In genomic region chr2:35661454-35662000, GRCm38 (mm10) we compare ENCODE assay signal across 8 mouse cellular contexts.
A peak's percentile ranks its signal among the peaks of the same experiment; 100 is the strongest.
DNase-seq lines count a peak whose midpoint lies in the region; ATAC-seq and TF ChIP-seq lines count a peak whose summit lies in the region.

No protein-coding gene starts in this region.

- no peaks in the 10 kb centered on the region for H3K27me3 ChIP-seq in hindbrain, postnatal 0 days (ENCODE audit: insufficient read depth, low read length)
- no peaks in the 10 kb centered on the region for H3K27me3 ChIP-seq in limb, embryonic 15.5 days
- no peaks in the 10 kb centered on the region for H3K27me3 ChIP-seq in midbrain, embryonic 15.5 days (replicated peaks)
- no peaks in the 10 kb centered on the region for H3K27me3 ChIP-seq in stomach, embryonic 16.5 days (ENCODE audit: control insufficient read depth, insufficient read depth, low read length)

- H3K27ac ChIP-seq in hindbrain, postnatal 0 days = peak overlapping the region; percentile 88
- H3K27ac ChIP-seq in limb, embryonic 15.5 days = peak overlapping the region; percentile 78
- peak overlapping the region; percentile 89 for H3K27ac ChIP-seq in midbrain, embryonic 15.5 days
- H3K27ac ChIP-seq in stomach, embryonic 16.5 days (ENCODE audit: low read length) = peak overlapping the region; percentile 86

- H3K4me2 ChIP-seq in hindbrain, postnatal 0 days (ENCODE audit: low read depth, low read length) = peak overlapping the region; percentile 89
- peak overlapping the region; percentile 85 for H3K4me2 ChIP-seq in limb, embryonic 15.5 days
- peak overlapping the region; percentile 79 for H3K4me2 ChIP-seq in midbrain, embryonic 15.5 days
- peak overlapping the region; percentile 89 for H3K4me2 ChIP-seq in stomach, embryonic 16.5 days (ENCODE audit: low read depth, low read length)

- H3K9ac ChIP-seq in hindbrain, postnatal 0 days (replicated peaks; ENCODE audit: low read length) = peak overlapping the region; percentile 94
- peak overlapping the region; percentile 84 for H3K9ac ChIP-seq in limb, embryonic 15.5 days
- peak overlapping the region; percentile 96 for H3K9ac ChIP-seq in midbrain, embryonic 15.5 days
- peak overlapping the region; percentile 91 for H3K9ac ChIP-seq in stomach, embryonic 16.5 days (ENCODE audit: low read length)

- peak overlapping the region; percentile 92 for H3K4me3 ChIP-seq in hindbrain, postnatal 0 days (ENCODE audit: low read length)
- peak overlapping the region; percentile 71 for H3K4me3 ChIP-seq in limb, embryonic 15.5 days
- peak overlapping the region; percentile 97 for H3K4me3 ChIP-seq in midbrain, embryonic 15.5 days
- peak overlapping the region; percentile 81 for H3K4me3 ChIP-seq in stomach, embryonic 16.5 days (replicated peaks; ENCODE audit: low read length)

- WGBS in hindbrain, postnatal 0 days = under 1% methylated on average over 38 of the region's 51 CpGs
- under 1% methylated on average over 41 of the region's 51 CpGs for WGBS in limb, embryonic 15.5 days
- under 1% methylated on average over 43 of the region's 51 CpGs for WGBS in midbrain, embryonic 15.5 days
- WGBS in stomach, embryonic 16.5 days = under 1% methylated on average over 49 of the region's 51 CpGs

- H3K36me3 ChIP-seq in hindbrain, postnatal 0 days (ENCODE audit: insufficient read depth, low read length) = no peaks in the 10 kb centered on the region
- no peaks in the 10 kb centered on the region for H3K36me3 ChIP-seq in limb, embryonic 15.5 days
- H3K36me3 ChIP-seq in midbrain, embryonic 15.5 days (replicated peaks) = no peaks in the 10 kb centered on the region
- H3K36me3 ChIP-seq in stomach, embryonic 16.5 days (ENCODE audit: control insufficient read depth, insufficient read depth, low read length) = no peaks in the 10 kb centered on the region

- peak; percentile 14; the same call in 1 of the 2 replicates for TF ChIP-seq CTCF in hindbrain, postnatal 0 days (IDR thresholded peaks at IDR 0.05; ENCODE audit: low read depth)

- peaks cover 34% of the 10 kb centered on the region for H3K4me1 ChIP-seq in hindbrain, postnatal 0 days (ENCODE audit: insufficient read depth, low read length)
- H3K4me1 ChIP-seq in limb, embryonic 15.5 days = peaks cover 61% of the 10 kb centered on the region
- peaks cover 50% of the 10 kb centered on the region for H3K4me1 ChIP-seq in midbrain, embryonic 15.5 days
- peaks cover 26% of the 10 kb centered on the region for H3K4me1 ChIP-seq in stomach, embryonic 16.5 days (ENCODE audit: control insufficient read depth, insufficient read depth, low read length)

- H3K9me3 ChIP-seq in hindbrain, postnatal 0 days (ENCODE audit: low read length) = no peaks in the 10 kb centered on the region
- H3K9me3 ChIP-seq in limb, embryonic 15.5 days = no peaks in the 10 kb centered on the region
- no peaks in the 10 kb centered on the region for H3K9me3 ChIP-seq in midbrain, embryonic 15.5 days
- no peaks in the 10 kb centered on the region for H3K9me3 ChIP-seq in stomach, embryonic 16.5 days (replicated peaks; ENCODE audit: control insufficient read depth, low read length)

- DNase-seq in cerebellum, postnatal 36 days = peak; percentile 44 to 45
- no peak for DNase-seq in cerebellum, adult 8-10 months
- DNase-seq in adrenal gland, postnatal 14 days = peak; percentile 77
- DNase-seq in gastrocnemius, postnatal 25 days = peak; percentile 66
- no peak for DNase-seq in hindbrain, postnatal 0 days (ENCODE audit: low spot score)

- peak; percentile 53 for ATAC-seq in hindbrain, postnatal 0 days
- ATAC-seq in limb, embryonic 15.5 days (ENCODE audit: insufficient number of reproducible peaks, low FRiP score, low TSS enrichment, low read depth) = peak; percentile 10; the same call in 1 of the 2 replicates
- ATAC-seq in midbrain, embryonic 15.5 days (replicated peaks) = peak; percentile 58
- ATAC-seq in stomach, embryonic 16.5 days (ENCODE audit: insufficient read depth, low FRiP score) = peak; percentile 41

Comparison
In these comparisons a context has a peak if more than half of its experiments do, and no peak if none do; other contexts are left out.
1. DNase-seq: peak in cerebellum, postnatal 36 days (2 of 2), adrenal gland, postnatal 14 days (single experiment) and gastrocnemius, postnatal 25 days (single experiment); none in cerebellum, adult 8-10 months (single experiment) and hindbrain, postnatal 0 days (single experiment).
2. Peak in every context shown above with its lines, with median percentiles within 50 percentile points of each other: ATAC-seq, H3K27ac ChIP-seq, H3K4me2 ChIP-seq, H3K4me3 ChIP-seq and H3K9ac ChIP-seq.